Mouse (Mus musculus) skeletal muscle tissue, adult 2 months (tissue): Measurements from ENCODE around the gene Map3k20.
A peak's percentile ranks its signal among the peaks of the same experiment; 100 is the strongest.

Experiments
- DNase-seq: peaks from one replicate; pipeline ENCODE4 v3.0.0-alpha.2; 2012; ENCODE audit warnings: low read depth, low spot score

Gene Map3k20

GRCm38 (mm10) chr2:72376946-72377345, 91.5 kb downstream of the Map3k20 start:
- no peak for DNase-seq

- DNase-seq: no peak
These were observed 94.0 kb downstream of the Map3k20 start for GRCm38 (mm10) chr2:72379425-72379824.

GRCm38 (mm10) chr2:72382662-72383061, 97.2 kb downstream of the Map3k20 start:
- no peak for DNase-seq

GRCm38 (mm10) chr2:72383321-72383720, 97.9 kb downstream of the Map3k20 start:
- no peak for DNase-seq

GRCm38 (mm10) chr2:72389411-72389810, 104.0 kb downstream of the Map3k20 start:
- peak; percentile 54 for DNase-seq

- DNase-seq: peak; percentile 98
These were observed 104.5 kb downstream of the Map3k20 start for GRCm38 (mm10) chr2:72389942-72390341.

GRCm38 (mm10) chr2:72390474-72390873, 105.0 kb downstream of the Map3k20 start:
- DNase-seq: peak; percentile 90

- peak; percentile 45 for DNase-seq
These were observed 105.6 kb downstream of the Map3k20 start for GRCm38 (mm10) chr2:72391024-72391423.

- peak; percentile 46 for DNase-seq
These were observed 106.3 kb downstream of the Map3k20 start for GRCm38 (mm10) chr2:72391721-72392120.

- peak; percentile 33 for DNase-seq
These were observed 106.9 kb downstream of the Map3k20 start for GRCm38 (mm10) chr2:72392316-72392715.

- peak; percentile 92 for DNase-seq
These were observed 111.5 kb downstream of the Map3k20 start for GRCm38 (mm10) chr2:72396934-72397333.

- DNase-seq: peak; percentile 87
These were observed 112.8 kb downstream of the Map3k20 start for GRCm38 (mm10) chr2:72398227-72398626.

- DNase-seq: no peak
These were observed 114.2 kb downstream of the Map3k20 start for GRCm38 (mm10) chr2:72399469-72400195.

- DNase-seq: no peak
These were observed 115.9 kb downstream of the Map3k20 start for GRCm38 (mm10) chr2:72401290-72401689.

- DNase-seq: no peak
These were observed 120.5 kb downstream of the Map3k20 start for GRCm38 (mm10) chr2:72405621-72406555.

- DNase-seq: no peak
These were observed 121.3 kb downstream of the Map3k20 start for GRCm38 (mm10) chr2:72406701-72407100.

- no peak for DNase-seq
These were observed 122.1 kb downstream of the Map3k20 start for GRCm38 (mm10) chr2:72407341-72408092.

- DNase-seq: no peak
These were observed 124.5 kb downstream of the Map3k20 start for GRCm38 (mm10) chr2:72409968-72410367.

GRCm38 (mm10) chr2:72412266-72412665, 126.8 kb downstream of the Map3k20 start:
- DNase-seq: no peak

GRCm38 (mm10) chr2:72415416-72415815, 130.0 kb downstream of the Map3k20 start:
- no peak for DNase-seq
